In the genomic region with DNA sequence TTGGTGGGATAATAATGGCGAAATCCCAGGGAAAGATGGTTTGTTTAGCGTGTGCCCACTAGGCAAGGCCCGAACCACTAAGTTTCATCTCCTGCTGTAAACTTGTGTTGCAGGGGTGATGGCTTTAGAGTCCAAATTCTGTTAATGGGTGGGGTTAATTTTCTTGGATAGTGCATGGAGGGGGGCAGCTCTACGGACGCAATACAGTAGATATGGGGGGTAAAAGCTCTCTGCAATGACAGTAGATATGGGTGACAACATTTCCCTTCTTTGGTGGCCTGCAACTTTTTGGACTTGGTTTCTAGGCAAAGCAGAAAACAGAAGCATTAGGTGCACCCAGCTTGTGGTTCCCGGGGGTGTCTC, we compare ENCODE assay signal across 9 mouse cellular contexts. TPM values are rescaled to one million over a fixed set of nuclear protein-coding genes. Genes with fewer than 3 reads are reported as not detected.
A peak's percentile ranks its signal among the peaks of the same experiment; 100 is the strongest.
DNase-seq lines count a peak whose midpoint lies in the region; ATAC-seq and TF ChIP-seq lines count a peak whose summit lies in the region.
"Had no signal": no experiment of that assay in that cellular context is flagged by ENCODE, and none has a peak within 500 bp of the region (broad histone marks: within the 10 kb centered on the region; RNA-seq: fewer than 3 reads in every experiment).

No protein-coding gene starts in this region.

- ATAC-seq in erythroblast, adult 5-6 weeks (replicated peaks; ENCODE audit: low FRiP score, poor library complexity, severe bottlenecking): no peak
- no peak for ATAC-seq in limb, embryonic 15.5 days (ENCODE audit: insufficient number of reproducible peaks, low FRiP score, low TSS enrichment, low read depth)
- no peak for ATAC-seq in stomach, embryonic 16.5 days (ENCODE audit: insufficient read depth, low FRiP score)
- no peak for ATAC-seq in cerebellum, adult (ENCODE audit: insufficient number of reproducible peaks, low FRiP score, low TSS enrichment)

- H3K4me2 ChIP-seq in limb, embryonic 15.5 days: peak overlapping the region; percentile 97
- H3K4me2 ChIP-seq in stomach, embryonic 16.5 days (ENCODE audit: low read depth, low read length): peak overlapping the region; percentile 92

- no peaks in the 10 kb centered on the region for H3K9me3 ChIP-seq in erythroblast, embryonic 14.5 days (ENCODE audit: control insufficient read depth, low read length)
- no peaks in the 10 kb centered on the region for H3K9me3 ChIP-seq in limb, embryonic 15.5 days
- no peaks in the 10 kb centered on the region for H3K9me3 ChIP-seq in stomach, embryonic 16.5 days (replicated peaks; ENCODE audit: control insufficient read depth, low read length)

- DNase-seq in spleen, adult 2 months (ENCODE audit: low read depth in 1 of 2, low spot score in 2 of 2): no peak
- no peak for DNase-seq in spleen, adult 12 weeks (ENCODE audit: low spot score)
- no peak for DNase-seq in MN1 (ENCODE audit: low spot score)

- H3K36me3 ChIP-seq in erythroblast, embryonic 14.5 days (ENCODE audit: control insufficient read depth): no peaks in the 10 kb centered on the region
- no peaks in the 10 kb centered on the region for H3K36me3 ChIP-seq in spleen, adult 2 months (ENCODE audit: control insufficient read depth, insufficient read depth, low read length)
- H3K36me3 ChIP-seq in limb, embryonic 15.5 days: no peaks in the 10 kb centered on the region
- H3K36me3 ChIP-seq in stomach, embryonic 16.5 days (ENCODE audit: control insufficient read depth, insufficient read depth, low read length): no peaks in the 10 kb centered on the region

- H3K27me3 ChIP-seq in erythroblast, embryonic 14.5 days (ENCODE audit: control insufficient read depth): peaks cover 47% of the 10 kb centered on the region
- no peaks in the 10 kb centered on the region for H3K27me3 ChIP-seq in spleen, adult 2 months (ENCODE audit: control insufficient read depth, insufficient read depth, low read length)
- H3K27me3 ChIP-seq in limb, embryonic 15.5 days: peaks cover 18% of the 10 kb centered on the region
- H3K27me3 ChIP-seq in stomach, embryonic 16.5 days (ENCODE audit: control insufficient read depth, insufficient read depth, low read length): peaks cover 15% of the 10 kb centered on the region; the same call in 1 of the 2 replicates

- peak overlapping the region; percentile 91; the same call in 1 of the 2 replicates for H3K27ac ChIP-seq in spleen, adult 2 months (ENCODE audit: insufficient read depth, low read length)
- H3K27ac ChIP-seq in limb, embryonic 15.5 days: peak overlapping the region; percentile 84
- H3K27ac ChIP-seq in stomach, embryonic 16.5 days (ENCODE audit: low read length): peak overlapping the region; percentile 71; the same call in 1 of the 2 replicates

- peak overlapping the region; percentile 75 for H3K4me3 ChIP-seq in erythroblast, embryonic 14.5 days (replicated peaks)
- peak overlapping the region; percentile 74; the same call in 1 of the 2 replicates for H3K4me3 ChIP-seq in spleen, adult 2 months (ENCODE audit: extremely low read depth, insufficient read depth, insufficient read length)
- peak overlapping the region; percentile 72 for H3K4me3 ChIP-seq in limb, embryonic 15.5 days
- H3K4me3 ChIP-seq in stomach, embryonic 16.5 days (replicated peaks; ENCODE audit: low read length): peak overlapping the region; percentile 69

- TF ChIP-seq POLR2A in spleen, adult 2 months (IDR thresholded peaks at IDR 0.05; ENCODE audit: low read depth, low read length): no peak

- H3K4me1 ChIP-seq in erythroblast, embryonic 14.5 days (ENCODE audit: control insufficient read depth): peaks cover 25% of the 10 kb centered on the region
- H3K4me1 ChIP-seq in spleen, adult 2 months (ENCODE audit: control insufficient read depth, insufficient read depth, insufficient read length): peaks cover 10% of the 10 kb centered on the region
- H3K4me1 ChIP-seq in limb, embryonic 15.5 days: peaks cover 22% of the 10 kb centered on the region
- H3K4me1 ChIP-seq in stomach, embryonic 16.5 days (ENCODE audit: control insufficient read depth, insufficient read depth, low read length): peaks cover 17% of the 10 kb centered on the region

- 33% methylated on average over 6 of the region's 6 CpGs for WGBS in spleen, adult 2 months
- WGBS in limb, embryonic 15.5 days: 60% methylated on average over 6 of the region's 6 CpGs
- WGBS in stomach, embryonic 16.5 days: 59% methylated on average over 6 of the region's 6 CpGs

- TF ChIP-seq CTCF in spleen, adult 2 months (IDR thresholded peaks at IDR 0.05; ENCODE audit: extremely low read depth, insufficient read depth, insufficient read length, insufficient replicate concordance): no peak

- H3K9ac ChIP-seq in limb, embryonic 15.5 days: peak overlapping the region; percentile 86
- peak overlapping the region; percentile 90 for H3K9ac ChIP-seq in stomach, embryonic 16.5 days (ENCODE audit: low read length)

RNA-seq across cellular contexts. Expression of a gene that starts 0.8 kb away (rescaled TPM):
- 0.40 and 0.51 TPM in 2 replicates for polyA plus RNA-seq in erythroblast, embryonic 14.5 days (2012)
- 15.3 and 19.4 TPM in 2 replicates for total RNA-seq in erythroblast, adult 5-6 weeks (2015; ENCODE audit: low replicate concordance)
- 5.2 and 9.7 TPM in 2 replicates for total RNA-seq in erythroblast, adult 5-6 weeks (2017; ENCODE audit: low replicate concordance)
- 15.4 and 17.9 TPM in 2 replicates for polyA plus RNA-seq in spleen, adult 2 months (2012; rRNA removed)
- 52.6 and 57.3 TPM in 2 replicates for polyA plus RNA-seq in limb, embryonic 15.5 days (2015; fragmentation: Nextera tagmentation; extraction: Ambion mirVana)
- polyA plus RNA-seq in stomach, embryonic 16.5 days (2015; fragmentation: Nextera tagmentation; extraction: Ambion mirVana): 57.3 and 60.4 TPM in 2 replicates

RNA-seq across cellular contexts. Expression of a gene that starts 18.5 kb away (rescaled TPM):
- not detected in 2 replicates for polyA plus RNA-seq in erythroblast, embryonic 14.5 days (2012)
- total RNA-seq in erythroblast, adult 5-6 weeks (2015; ENCODE audit: low replicate concordance): not detected in 2 replicates
- not detected in 2 replicates for total RNA-seq in erythroblast, adult 5-6 weeks (2017; ENCODE audit: low replicate concordance)
- polyA plus RNA-seq in spleen, adult 2 months (2012; rRNA removed): not detected in 2 replicates
- polyA plus RNA-seq in limb, embryonic 15.5 days (2015; fragmentation: Nextera tagmentation; extraction: Ambion mirVana): 0.12 and 0.14 TPM in 2 replicates
- 0.56 and 0.75 TPM in 2 replicates for polyA plus RNA-seq in stomach, embryonic 16.5 days (2015; fragmentation: Nextera tagmentation; extraction: Ambion mirVana)
- total RNA-seq: left cerebral cortex, postnatal 4 days had no signal

RNA-seq across cellular contexts. Expression of a gene that starts 25.0 kb away (rescaled TPM):
- polyA plus RNA-seq in erythroblast, embryonic 14.5 days (2012): 0.08 and 0.11 TPM in 2 replicates
- not detected in 2 replicates for total RNA-seq in erythroblast, adult 5-6 weeks (2015; ENCODE audit: low replicate concordance)
- total RNA-seq in erythroblast, adult 5-6 weeks (2017; ENCODE audit: low replicate concordance): 0.34 and 0.42 TPM in 2 replicates
- 2.1 and 2.7 TPM in 2 replicates for polyA plus RNA-seq in spleen, adult 2 months (2012; rRNA removed)
- polyA plus RNA-seq in limb, embryonic 15.5 days (2015; fragmentation: Nextera tagmentation; extraction: Ambion mirVana): 1.9 and 2.2 TPM in 2 replicates
- polyA plus RNA-seq in stomach, embryonic 16.5 days (2015; fragmentation: Nextera tagmentation; extraction: Ambion mirVana): 8.6 and 9.1 TPM in 2 replicates

Comparison
In these comparisons a context has a peak if more than half of its experiments do, and no peak if none do; other contexts are left out.
1. RNA of a gene that starts 0.8 kb away (polyA plus RNA-seq): 57.3 to 60.4 TPM in stomach, embryonic 16.5 days, 52.6 to 57.3 TPM in limb, embryonic 15.5 days and 15.4 to 17.9 TPM in spleen, adult 2 months; 0.40 to 0.51 TPM in erythroblast, embryonic 14.5 days; every median in the first group is over 10 times any median in the second.
2. Peak in every context shown above with its lines, with median percentiles within 50 percentile points of each other: H3K4me3 ChIP-seq and H3K27ac ChIP-seq.